Mouse (Mus musculus): ENCODE data around the gene Ribc2. TPM values are rescaled to one million over a fixed set of nuclear protein-coding genes. Genes with fewer than 3 reads are reported as not detected.

Gene Ribc2
- not detected for polyA plus RNA-seq (2017; shearing (Covaris generic))

GRCm38 (mm10) chr15:85131275-85132192 is at the start of gene Ribc2, which contains the start of gene Smc1b:
Ribc2 (plus strand) TSS chr15:85132078.
Smc1b (minus strand) TSS chr15:85131964.
- ATAC-seq, result no peak

- ATAC-seq, result no peak
Measured at GRCm38 (mm10) chr15:85085641-85086040, 46.2 kb upstream of the Ribc2 start.

GRCm38 (mm10) chr15:85132193-85132520 is 279 bp downstream of the Ribc2 start:
- no peak for ATAC-seq

- ATAC-seq, result no peak
Measured at GRCm38 (mm10) chr15:85135143-85135542, 3.3 kb downstream of the Ribc2 start.

- no peak for ATAC-seq
Measured at GRCm38 (mm10) chr15:85141290-85141689, 9.4 kb downstream of the Ribc2 start.

- ATAC-seq, result no peak
Measured at GRCm38 (mm10) chr15:85142441-85142840, 10.6 kb downstream of the Ribc2 start.

- ATAC-seq, result no peak
Measured at GRCm38 (mm10) chr15:85143161-85143560, 11.3 kb downstream of the Ribc2 start.

GRCm38 (mm10) chr15:85143747-85144146 is 11.9 kb downstream of the Ribc2 start:
- ATAC-seq, result no peak

- ATAC-seq, result no peak
Measured at GRCm38 (mm10) chr15:85144249-85144648, 12.4 kb downstream of the Ribc2 start.

- ATAC-seq, result no peak
Measured at GRCm38 (mm10) chr15:85151433-85151918, 19.6 kb downstream of the Ribc2 start.

GRCm38 (mm10) chr15:85152577-85152976 is 20.7 kb downstream of the Ribc2 start:
- no peak for ATAC-seq

GRCm38 (mm10) chr15:85154091-85154490 is 22.2 kb downstream of the Ribc2 start:
- ATAC-seq, result no peak

- ATAC-seq, result no peak
Measured at GRCm38 (mm10) chr15:85156198-85156597, 24.3 kb downstream of the Ribc2 start.

- ATAC-seq, result no peak
Measured at GRCm38 (mm10) chr15:85161416-85161815, 29.5 kb downstream of the Ribc2 start.

- ATAC-seq, result no peak
Measured at GRCm38 (mm10) chr15:85162693-85163663, 31.1 kb downstream of the Ribc2 start.

GRCm38 (mm10) chr15:85166433-85166933 is 34.6 kb downstream of the Ribc2 start:
- no peak for ATAC-seq

- ATAC-seq, result no peak
Measured at GRCm38 (mm10) chr15:85167086-85167679, 35.3 kb downstream of the Ribc2 start.

- no peak for ATAC-seq
Measured at GRCm38 (mm10) chr15:85172054-85172453, 40.2 kb downstream of the Ribc2 start.

GRCm38 (mm10) chr15:85173425-85173824 is 41.5 kb downstream of the Ribc2 start:
- no peak for ATAC-seq

- no peak for ATAC-seq
Measured at GRCm38 (mm10) chr15:85174060-85174459, 42.2 kb downstream of the Ribc2 start.

- ATAC-seq, result no peak
Measured at GRCm38 (mm10) chr15:85177576-85177975, 45.7 kb downstream of the Ribc2 start.

- no peak for ATAC-seq
Measured at GRCm38 (mm10) chr15:85178172-85178571, 46.3 kb downstream of the Ribc2 start.

All from inflammation-experienced regulatory T-cells, adult 6 months (primary cell).